Mouse (Mus musculus) testis, adult 2 months (tissue): ENCODE results near the gene Gm42421.

Experiments
- CTCF ChIP-seq: fragments of 200-500 bp; IDR thresholded peaks from 2 replicates; pipeline ENCODE4 v1.5.1; 2012; ENCODE audit warnings: low read depth, mild to moderate bottlenecking, inconsistent platforms, low read length, moderate library complexity; ENCODE audit not compliant: control insufficient read depth, insufficient read depth, insufficient replicate concordance
- POLR2A ChIP-seq: fragments of 200-500 bp; IDR thresholded peaks from 2 replicates; pipeline ENCODE4 v1.6.1; 2012; ENCODE audit warnings: low read depth, mild to moderate bottlenecking, inconsistent platforms, low read length, moderate library complexity; ENCODE audit not compliant: control insufficient read depth

- TF ChIP-seq CTCF = no peak
- no peak for TF ChIP-seq POLR2A
Observed at GRCm38 (mm10) chr5:143985381-143985780, 57.4 kb downstream of the Gm42421 start.
